Mouse (Mus musculus) midbrain, embryonic 16.5 days (tissue): ENCODE results near the gene Sec61b. TPM values are rescaled to one million over a fixed set of nuclear protein-coding genes. Genes with fewer than 3 reads are reported as not detected.

Experiments
- ATAC-seq: fragments of 200-750 bp; cut with Nextera tagmentation; 2 replicates; pipeline ENCODE4 v1.8.0; 2017; ENCODE audit warnings: moderate TSS enrichment
- H3K27ac ChIP-seq: fragments of 300-500 bp; sonication (generic); 2 replicates; pipeline ENCODE4 v1.5.1; 2014; ENCODE audit warnings: mild to moderate bottlenecking, low read length, mixed read lengths
- H3K27me3 ChIP-seq: fragments of 300-500 bp; sonication (generic); 2 replicates; pipeline ENCODE4 v1.6.1; 2014; ENCODE audit warnings: low read depth, low read length, mixed read lengths; ENCODE audit not compliant: control insufficient read depth, insufficient read depth
- H3K36me3 ChIP-seq: fragments of 300-500 bp; sonication (generic); 2 replicates; pipeline ENCODE4 v1.6.1; 2014; ENCODE audit warnings: mild to moderate bottlenecking, low read length, moderate library complexity, mixed read lengths; ENCODE audit not compliant: control insufficient read depth, insufficient read depth
- H3K4me1 ChIP-seq: fragments of 300-500 bp; sonication (generic); 2 replicates; pipeline ENCODE4 v1.6.1; 2014; ENCODE audit warnings: mild to moderate bottlenecking, low read length, mixed read lengths; ENCODE audit not compliant: control insufficient read depth, insufficient read depth
- H3K4me2 ChIP-seq: fragments of 300-500 bp; sonication (generic); 2 replicates; pipeline ENCODE4 v1.6.1; 2014; ENCODE audit warnings: mild to moderate bottlenecking, low read length, mixed read lengths
- H3K4me3 ChIP-seq: fragments of 300-500 bp; sonication (generic); 2 replicates; pipeline ENCODE4 v1.5.1; 2014; ENCODE audit warnings: low read depth, mild to moderate bottlenecking, low read length, moderate library complexity, mixed read lengths
- H3K9ac ChIP-seq: fragments of 300-500 bp; sonication (generic); 2 replicates; pipeline ENCODE4 v1.6.1; 2014; ENCODE audit warnings: low read depth, low read length, mixed read lengths
- H3K9me3 ChIP-seq: fragments of 300-500 bp; sonication (generic); replicated peaks from 2 replicates; pipeline ENCODE4 v1.6.1; 2014; ENCODE audit warnings: mild to moderate bottlenecking, low read length, mixed read lengths; ENCODE audit not compliant: control insufficient read depth, poor library complexity, severe bottlenecking
- WGBS: fragments of 180-500 bp; shearing (Covaris S2); extraction: QIAGEN DNeasy Blood & Tissue Kit; methylation state at CpG from one replicate; pipeline ENCODE4 v1.1.7; 2014; 5-methylcytosine and 5-hydroxymethylcytosine counted together
- polyA plus RNA-seq: library from polyadenylated mRNA; unstranded; fragments of >200 nt; fragmentation: Nextera tagmentation; extraction: Ambion mirVana; gene quantifications from 2 replicates; pipeline ENCODE4 v1.2.1, GENCODE M21; 2015

Sec61b gene
- polyA plus RNA-seq, 1 experiment from 2014 or later = 241 TPM

- no peaks in the 10 kb centered on the region for H3K27me3 ChIP-seq
- H3K4me3 ChIP-seq = peak overlapping the region; percentile 51
- H3K4me2 ChIP-seq = peak overlapping the region; percentile 98
- H3K9ac ChIP-seq = peak overlapping the region; percentile 87
- under 1% methylated on average over 33 of the region's 33 CpGs for WGBS
- peaks cover 9% of the 10 kb centered on the region for H3K4me1 ChIP-seq
- H3K27ac ChIP-seq = peak overlapping the region; percentile 84
- ATAC-seq = peak; percentile 88
- no peaks in the 10 kb centered on the region for H3K9me3 ChIP-seq
- H3K36me3 ChIP-seq = no peaks in the 10 kb centered on the region
Observed at GRCm38 (mm10) chr4:47437365-47438340, 36.8 kb upstream of the Sec61b start.

GRCm38 (mm10) chr4:47438956-47439355 lies 35.5 kb upstream of the Sec61b start:
- WGBS = 84% methylated on average over 6 of the region's 6 CpGs
- Histone ChIP-seq H3K9ac (no peak overlapping the region), H3K9me3 (no peaks in the 10 kb centered on the region), H3K4me2 (no peak overlapping the region), H3K27me3 (no peaks in the 10 kb centered on the region), H3K27ac (no peak overlapping the region), H3K4me3 (no peak overlapping the region), H3K4me1 (peaks cover 9% of the 10 kb centered on the region), H3K36me3 (no peaks in the 10 kb centered on the region)
- no peak for ATAC-seq

GRCm38 (mm10) chr4:47440951-47441350 lies 33.5 kb upstream of the Sec61b start:
- Histone ChIP-seq H3K27me3 (no peaks in the 10 kb centered on the region), H3K27ac (no peak overlapping the region), H3K4me3 (no peak overlapping the region), H3K4me1 (peaks cover 9% of the 10 kb centered on the region), H3K9ac (no peak overlapping the region), H3K9me3 (no peaks in the 10 kb centered on the region), H3K4me2 (no peak overlapping the region), H3K36me3 (no peaks in the 10 kb centered on the region)
- no peak for ATAC-seq
- 89% methylated on average over 11 of the region's 11 CpGs for WGBS

- H3K9me3 ChIP-seq = no peaks in the 10 kb centered on the region
- H3K4me2 ChIP-seq = no peak overlapping the region
- H3K9ac ChIP-seq = no peak overlapping the region
- no peak overlapping the region for H3K27ac ChIP-seq
- no peak for ATAC-seq
- 91% methylated on average over 3 of the region's 3 CpGs for WGBS
- no peaks in the 10 kb centered on the region for H3K36me3 ChIP-seq
- peaks cover 3% of the 10 kb centered on the region; the same call in 1 of the 2 replicates for H3K4me1 ChIP-seq
- H3K4me3 ChIP-seq = no peak overlapping the region
- H3K27me3 ChIP-seq = no peaks in the 10 kb centered on the region
Observed at GRCm38 (mm10) chr4:47448526-47448925, 25.9 kb upstream of the Sec61b start.

GRCm38 (mm10) chr4:47449116-47449515 lies 25.3 kb upstream of the Sec61b start:
- 66% methylated on average over 5 of the region's 5 CpGs for WGBS
- H3K4me1 ChIP-seq = peaks cover 3% of the 10 kb centered on the region; the same call in 1 of the 2 replicates

GRCm38 (mm10) chr4:47449586-47450522 lies 24.6 kb upstream of the Sec61b start:
- Histone ChIP-seq H3K27me3 (no peaks in the 10 kb centered on the region), H3K36me3 (no peaks in the 10 kb centered on the region), H3K4me2 (peak overlapping the region; percentile 21; the same call in 1 of the 2 replicates), H3K27ac (no peak overlapping the region), H3K4me1 (peaks cover 3% of the 10 kb centered on the region; the same call in 1 of the 2 replicates), H3K9me3 (no peaks in the 10 kb centered on the region), H3K9ac (no peak overlapping the region), H3K4me3 (no peak overlapping the region)
- 14% methylated on average over 18 of the region's 18 CpGs for WGBS
- peak; percentile 25; the same call in 1 of the 2 replicates for ATAC-seq

More at GRCm38 (mm10) chr4:47449116-47449515, 25.3 kb upstream of the Sec61b start:
- Histone ChIP-seq H3K9me3 (no peaks in the 10 kb centered on the region), H3K27me3 (no peaks in the 10 kb centered on the region), H3K27ac (no peak overlapping the region), H3K9ac (no peak overlapping the region), H3K4me2 (no peak overlapping the region), H3K36me3 (no peaks in the 10 kb centered on the region), H3K4me3 (no peak overlapping the region)
- ATAC-seq = no peak

GRCm38 (mm10) chr4:47467196-47467595 lies 7.3 kb upstream of the Sec61b start:
- H3K36me3 ChIP-seq = peaks cover 66% of the 10 kb centered on the region
- H3K9ac ChIP-seq = no peak overlapping the region
- 93% methylated on average over 2 of the region's 2 CpGs for WGBS
- H3K4me2 ChIP-seq = no peak overlapping the region
- ATAC-seq = 0 out of 2 replicates have a peak, but pooled peaks have one; percentile 34
- H3K27me3 ChIP-seq = no peaks in the 10 kb centered on the region
- H3K27ac ChIP-seq = no peak overlapping the region
- H3K9me3 ChIP-seq = peaks cover 8% of the 10 kb centered on the region; the same call in 1 of the 2 replicates
- H3K4me1 ChIP-seq = no peaks in the 10 kb centered on the region
- no peak overlapping the region for H3K4me3 ChIP-seq

GRCm38 (mm10) chr4:47473586-47473967 lies 881 bp upstream of the Sec61b start:
- H3K27ac ChIP-seq = peak overlapping the region; percentile 97
- peaks cover 10% of the 10 kb centered on the region; the same call in 1 of the 2 replicates for H3K9me3 ChIP-seq
- H3K4me1 ChIP-seq = peaks cover 21% of the 10 kb centered on the region
- H3K27me3 ChIP-seq = no peaks in the 10 kb centered on the region
- ATAC-seq = peak; percentile 5; the same call in 1 of the 2 replicates
- H3K4me2 ChIP-seq = peak overlapping the region; percentile 54
- H3K9ac ChIP-seq = peak overlapping the region; percentile 93
- 1% methylated on average over 9 of the region's 14 CpGs for WGBS
- H3K36me3 ChIP-seq = peaks cover 37% of the 10 kb centered on the region
- peak overlapping the region; percentile 89 for H3K4me3 ChIP-seq
